Mouse (Mus musculus) kidney, adult 2 months (tissue): ENCODE data around the gene Zfp74. TPM values are rescaled to one million over a fixed set of nuclear protein-coding genes. Genes with fewer than 3 reads are reported as not detected.
"Not testable (repeated sequence)": the region's sequence is repeated elsewhere in the genome, so short reads cannot be mapped to it uniquely, and the experiment has no call there.

Experiments
- DNase-seq: peaks from one replicate; pipeline ENCODE4 v3.0.0; 2021
- H3K27ac ChIP-seq: fragments of 200-500 bp; 2 replicates; pipeline ENCODE4 v1.5.1; 2012; ENCODE audit warnings: low read depth, low read length, control low read depth, inconsistent platforms; ENCODE audit not compliant: insufficient read depth
- H3K27me3 ChIP-seq: fragments of 200-500 bp; replicated peaks from 2 replicates; pipeline ENCODE4 v1.6.1; 2012; ENCODE audit warnings: mild to moderate bottlenecking, moderate library complexity, low read length, inconsistent platforms; ENCODE audit not compliant: control insufficient read depth, insufficient read depth
- H3K36me3 ChIP-seq: fragments of 200-500 bp; 2 replicates; pipeline ENCODE4 v1.6.1; 2012; ENCODE audit warnings: mild to moderate bottlenecking, moderate library complexity, low read length, inconsistent platforms; ENCODE audit not compliant: control insufficient read depth, insufficient read depth
- H3K4me1 ChIP-seq: fragments of 200-500 bp; 2 replicates; pipeline ENCODE4 v1.6.1; 2011; ENCODE audit warnings: low read length; ENCODE audit not compliant: control insufficient read depth, insufficient read depth
- H3K4me3 ChIP-seq: fragments of 200-500 bp; 2 replicates; pipeline ENCODE4 v1.5.1; 2011; ENCODE audit warnings: mild to moderate bottlenecking, low read depth, low read length, control low read depth; ENCODE audit not compliant: insufficient read depth
- CTCF ChIP-seq: fragments of 200-500 bp; conservative IDR thresholded peaks from 2 replicates; pipeline ENCODE4 v1.5.1; 2011; ENCODE audit warnings: low read depth, mild to moderate bottlenecking, control low read depth, low read length, moderate library complexity, mixed read lengths; ENCODE audit not compliant: insufficient read depth, insufficient read length
- POLR2A ChIP-seq: fragments of 200-500 bp; IDR thresholded peaks from one replicate; pipeline ENCODE4 v1.6.1; 2011; ENCODE audit warnings: low read depth, low read length, control low read depth
- WGBS: fragments of 180-500 bp; shearing (Covaris S2); methylation state at CpG from one replicate; pipeline ENCODE4 v1.1.7; 2018; 5-methylcytosine and 5-hydroxymethylcytosine counted together
- polyA plus RNA-seq: library from polyadenylated mRNA; depleted of rRNA; stranded (reverse); fragments of >200 nt; gene quantifications from 2 replicates; pipeline ENCODE4 v1.2.3, GENCODE M21; 2012

The Zfp74 gene
- polyA plus RNA-seq, 1 experiment: 4.7 TPM

DNA sequence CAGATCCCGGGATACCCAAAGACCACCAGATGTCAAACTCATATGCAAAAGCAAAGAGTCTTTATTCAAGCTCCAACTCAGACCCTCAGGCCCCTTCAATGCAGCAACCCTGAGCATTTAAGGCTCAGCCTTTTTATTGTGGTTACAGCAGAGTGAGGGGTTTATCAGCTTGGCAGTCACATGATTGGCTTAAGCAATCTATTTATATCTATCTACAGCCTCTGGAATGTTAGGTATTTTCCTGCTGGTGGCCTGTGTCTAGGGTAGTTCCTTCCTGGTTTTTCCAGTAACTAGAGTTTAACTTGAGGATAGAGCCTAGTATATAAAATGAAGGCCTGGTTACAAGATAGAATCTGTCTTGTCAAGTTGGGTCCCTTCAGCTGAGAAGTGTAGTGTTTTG, 26.9 kb upstream of the Zfp74 start:
- Histone ChIP-seq H3K27me3 (no peaks in the 10 kb centered on the region), H3K4me3 (no peak overlapping the region), H3K27ac (peak overlapping the region; percentile 67), H3K36me3 (no peaks in the 10 kb centered on the region), H3K4me1 (0 out of 2 replicates have a peak, but pooled peaks cover 7% of the 10 kb centered on the region)
- WGBS: 84% methylated on average over 1 of the region's 1 CpGs
- no peak for TF ChIP-seq CTCF
- TF ChIP-seq POLR2A: no peak
- DNase-seq: no peak

- TF ChIP-seq POLR2A: no peak
- no peaks in the 10 kb centered on the region for H3K27me3 ChIP-seq
- H3K4me1 ChIP-seq: no peaks in the 10 kb centered on the region
- H3K4me3 ChIP-seq: no peak overlapping the region
- no peaks in the 10 kb centered on the region for H3K36me3 ChIP-seq
- 72% methylated on average over 9 of the region's 9 CpGs for whole genome bisulfite sequencing
- peak; percentile 40 for DNase-seq
- no peak overlapping the region for H3K27ac ChIP-seq
Observed at GRCm38 (mm10) chr7:29970686-29971085, 16.8 kb upstream of the Zfp74 start.

DNA sequence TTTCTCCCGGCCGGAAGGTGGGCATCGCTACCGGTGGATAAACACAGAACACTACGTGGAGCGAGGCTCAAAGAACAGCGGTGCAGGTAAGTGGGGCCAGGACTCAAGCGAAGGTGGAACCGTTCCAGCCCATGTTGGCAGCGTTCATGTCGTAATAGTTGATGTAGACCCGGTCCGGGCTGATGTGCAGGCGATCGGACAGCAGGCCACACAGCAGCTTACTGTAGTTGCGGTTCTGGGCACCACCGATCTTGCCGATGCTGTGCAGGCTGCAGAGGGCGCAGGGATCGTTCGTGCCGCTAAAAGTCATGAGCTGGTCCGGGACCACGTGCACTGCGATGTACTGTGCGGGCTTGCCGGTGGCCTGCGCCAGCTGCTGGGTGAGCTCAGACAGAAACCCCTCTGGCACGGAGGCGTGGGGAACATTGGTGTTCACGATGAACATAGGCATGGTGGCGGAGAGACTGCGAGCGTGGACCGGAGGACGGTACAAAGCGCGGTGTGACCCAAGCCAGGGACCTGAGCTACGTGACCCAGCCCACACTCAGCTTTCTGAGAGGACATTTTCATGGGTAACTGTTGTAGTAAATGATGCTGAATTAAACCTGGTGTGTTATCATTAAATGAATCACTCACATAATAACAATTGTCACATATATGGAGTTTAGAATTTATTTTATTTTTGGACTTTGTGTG, 11.4 kb upstream of the Zfp74 start:
- not testable (repeated sequence) for H3K36me3 ChIP-seq, H3K27me3 ChIP-seq, H3K27ac ChIP-seq, H3K4me1 ChIP-seq, H3K4me3 ChIP-seq, DNase-seq
- 59% methylated on average over 39 of the region's 39 CpGs for WGBS

GRCm38 (mm10) chr7:29959004-29959403, 5.1 kb upstream of the Zfp74 start:
- TF ChIP-seq CTCF: no peak
- TF ChIP-seq POLR2A: no peak
- 60% methylated on average over 3 of the region's 3 CpGs for WGBS

GRCm38 (mm10) chr7:29958125-29958724, 4.3 kb upstream of the Zfp74 start:
- H3K36me3 ChIP-seq: no peaks in the 10 kb centered on the region
- H3K4me1 ChIP-seq: no peaks in the 10 kb centered on the region
- no peak overlapping the region for H3K4me3 ChIP-seq
- H3K27ac ChIP-seq: no peak overlapping the region
- no peak for TF ChIP-seq CTCF
- no peak for TF ChIP-seq POLR2A
- no peaks in the 10 kb centered on the region for H3K27me3 ChIP-seq
- 87% methylated on average over 11 of the region's 11 CpGs for WGBS
- no peak for DNase-seq

More at GRCm38 (mm10) chr7:29959004-29959403, 5.1 kb upstream of the Zfp74 start:
- H3K4me1 ChIP-seq: no peaks in the 10 kb centered on the region
- no peak overlapping the region for H3K27ac ChIP-seq
- H3K27me3 ChIP-seq: no peaks in the 10 kb centered on the region
- no peaks in the 10 kb centered on the region for H3K36me3 ChIP-seq
- no peak overlapping the region for H3K4me3 ChIP-seq
- no peak for DNase-seq

DNA sequence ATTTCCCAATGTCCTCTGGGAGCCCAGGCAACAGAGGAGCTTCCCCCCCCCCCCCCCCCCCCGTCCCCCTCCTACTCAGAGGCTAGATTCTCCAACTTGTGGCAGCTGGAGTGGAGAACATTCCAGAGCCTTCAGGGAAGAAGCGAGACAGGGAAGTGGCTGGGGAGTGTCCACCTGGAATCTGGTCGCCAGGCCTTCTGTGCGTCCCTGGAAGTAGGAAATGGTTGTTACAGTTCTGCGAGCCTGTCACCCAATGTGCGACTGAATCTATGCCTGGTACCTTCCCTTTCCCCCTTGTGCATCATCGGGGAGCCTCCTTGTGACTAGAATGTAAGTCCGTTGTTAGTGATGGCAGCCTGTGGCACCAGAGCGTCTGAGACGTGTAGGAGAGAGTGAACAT, 2.4 kb upstream of the Zfp74 start:
- WGBS: 49% methylated on average over 10 of the region's 10 CpGs
- peak; percentile 14 for DNase-seq
- peak overlapping the region; percentile 1 for H3K4me3 ChIP-seq

GRCm38 (mm10) chr7:29954731-29955130, 842 bp upstream of the Zfp74 start:
- peak; percentile 70 for DNase-seq

More for the DNA sequence above, 2.4 kb upstream of the Zfp74 start:
- Histone ChIP-seq H3K27me3 (no peaks in the 10 kb centered on the region), H3K4me1 (no peaks in the 10 kb centered on the region), H3K27ac (no peak overlapping the region), H3K36me3 (no peaks in the 10 kb centered on the region)
- TF ChIP-seq POLR2A (no peak), CTCF (no peak)

More at GRCm38 (mm10) chr7:29954731-29955130, 842 bp upstream of the Zfp74 start:
- Histone ChIP-seq H3K4me1 (no peaks in the 10 kb centered on the region), H3K27ac (no peak overlapping the region), H3K36me3 (no peaks in the 10 kb centered on the region), H3K27me3 (no peaks in the 10 kb centered on the region), H3K4me3 (no peak overlapping the region)
- 11% methylated on average over 4 of the region's 4 CpGs for WGBS
- TF ChIP-seq POLR2A (no peak), CTCF (peak; percentile 67)
